Mouse (Mus musculus): ENCODE results near the gene Cacna1g.

The Cacna1g gene

DNA sequence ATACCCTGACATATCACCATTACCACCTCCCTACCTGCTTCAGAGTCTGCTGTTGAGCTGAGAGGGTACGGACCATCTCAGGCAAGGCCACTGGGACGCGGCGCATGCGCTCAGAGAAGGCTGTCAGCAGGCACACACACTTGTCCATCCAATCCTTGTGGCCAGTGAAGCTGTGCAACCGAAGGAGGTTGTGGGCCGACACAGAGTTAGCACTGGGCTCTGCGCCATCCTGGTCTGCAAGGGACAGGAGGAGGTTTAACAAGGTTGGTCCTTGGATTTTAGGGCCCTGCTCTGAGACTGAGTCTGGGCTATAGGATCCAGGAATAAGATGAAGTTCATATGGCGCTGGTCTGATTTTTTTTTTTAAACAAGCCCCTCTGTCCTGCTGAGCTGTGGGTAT lies 6.4 kb upstream of the Cacna1g start:
- no peak for DNase-seq

GRCm38 (mm10) chr11:94477651-94478050 lies 3.7 kb upstream of the Cacna1g start:
- no peak for DNase-seq

DNA sequence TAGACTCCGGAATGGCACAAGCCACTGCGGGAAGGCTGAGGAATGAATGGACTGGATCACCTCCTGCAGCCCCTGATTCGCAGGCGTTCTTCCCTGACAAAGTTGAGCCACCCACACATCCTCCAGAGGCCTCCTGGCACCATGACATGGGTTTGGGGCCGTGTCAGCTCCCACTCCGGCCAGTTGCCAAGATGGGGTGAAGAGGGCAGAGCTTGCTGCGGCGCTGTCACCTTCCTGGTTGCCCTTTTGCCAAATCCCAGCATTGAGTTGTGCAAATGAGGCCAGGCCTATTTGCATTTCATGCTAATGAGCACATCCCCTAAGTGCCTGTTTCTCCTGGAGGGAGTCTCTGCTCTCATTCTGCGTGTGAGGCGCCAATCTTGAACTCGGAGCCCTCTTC lies 1.7 kb upstream of the Cacna1g start:
- no peak for DNase-seq

DNA sequence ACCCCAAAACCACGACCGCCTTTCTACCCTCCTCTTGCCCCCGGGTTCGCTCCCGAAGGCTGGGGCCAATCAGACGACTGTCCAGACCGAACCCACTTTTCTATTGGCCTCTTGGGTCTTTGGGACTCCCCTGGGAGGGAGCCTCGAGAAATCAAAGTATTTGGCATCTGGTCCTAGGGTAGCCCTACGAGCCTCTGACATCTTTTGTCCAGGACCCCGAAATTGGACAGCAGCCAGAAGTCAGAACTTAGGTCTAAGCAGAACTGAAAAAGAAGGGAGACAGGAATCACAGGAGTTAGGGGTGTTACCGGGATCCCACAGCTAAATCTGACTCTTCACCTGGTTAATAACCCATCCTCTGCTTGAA lies 529 bp upstream of the Cacna1g start:
- DNase-seq, result no peak

GRCm38 (mm10) chr11:94472916-94473706 lies 887 bp downstream of the Cacna1g start:
- DNase-seq, result no peak

DNA sequence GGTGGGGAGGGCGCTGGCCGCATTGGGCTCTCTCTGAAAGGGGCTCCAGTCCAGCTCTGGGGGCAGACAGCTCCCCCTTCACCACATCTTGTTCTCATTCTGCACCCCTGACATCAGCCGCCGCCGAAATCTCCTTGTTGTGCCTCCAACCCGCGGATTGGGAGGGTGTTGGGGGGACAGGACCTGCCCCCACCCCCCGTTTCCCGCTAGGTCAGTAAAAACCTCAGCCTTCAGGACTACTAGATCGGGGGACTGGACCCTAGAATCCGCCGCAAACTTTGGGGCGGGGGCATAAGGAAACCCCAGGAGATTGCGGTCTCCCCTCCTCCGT lies 1.4 kb downstream of the Cacna1g start:
- no peak for DNase-seq

DNA sequence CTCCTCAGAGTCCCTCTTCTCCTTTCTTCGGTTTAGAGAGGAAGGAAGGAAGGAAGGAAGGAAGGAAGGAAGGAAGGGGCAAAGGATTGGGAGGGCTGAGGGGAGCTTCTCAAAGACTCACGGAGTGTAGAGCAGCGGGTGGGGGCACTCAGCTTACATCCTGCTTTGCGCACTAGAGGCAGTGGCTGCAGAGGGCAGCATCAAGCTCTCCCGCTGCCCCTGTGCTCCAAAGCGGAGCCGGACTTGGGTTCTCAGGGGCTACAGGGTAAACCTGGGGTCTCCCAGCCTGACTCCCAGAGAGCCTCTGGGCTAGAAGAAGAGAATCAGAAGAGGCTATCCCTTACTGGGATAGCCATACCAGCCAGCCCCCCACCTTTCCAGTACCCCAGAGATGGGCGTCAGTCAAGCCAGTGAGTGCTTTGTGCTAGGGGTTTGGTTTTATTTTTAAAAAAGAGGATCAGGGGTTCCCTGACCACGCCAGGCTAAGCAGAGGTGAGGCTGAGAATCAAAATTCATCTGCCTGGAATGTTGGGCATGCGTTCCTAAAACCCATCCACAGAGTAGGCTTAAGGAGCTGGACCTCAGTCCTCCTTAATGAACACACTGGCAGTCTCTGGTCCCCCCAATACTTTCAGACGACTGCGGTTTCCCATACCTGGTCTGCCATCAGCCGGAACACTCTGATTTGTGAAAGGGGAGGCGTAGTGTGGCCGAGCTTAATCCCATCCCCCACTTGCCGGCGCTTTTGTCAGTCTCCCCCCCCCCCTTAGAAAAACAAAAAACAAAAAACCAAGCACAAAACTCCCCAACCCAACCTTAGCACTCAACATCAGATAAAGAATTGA lies 2.0 kb downstream of the Cacna1g start:
- DNase-seq, result no peak

DNA sequence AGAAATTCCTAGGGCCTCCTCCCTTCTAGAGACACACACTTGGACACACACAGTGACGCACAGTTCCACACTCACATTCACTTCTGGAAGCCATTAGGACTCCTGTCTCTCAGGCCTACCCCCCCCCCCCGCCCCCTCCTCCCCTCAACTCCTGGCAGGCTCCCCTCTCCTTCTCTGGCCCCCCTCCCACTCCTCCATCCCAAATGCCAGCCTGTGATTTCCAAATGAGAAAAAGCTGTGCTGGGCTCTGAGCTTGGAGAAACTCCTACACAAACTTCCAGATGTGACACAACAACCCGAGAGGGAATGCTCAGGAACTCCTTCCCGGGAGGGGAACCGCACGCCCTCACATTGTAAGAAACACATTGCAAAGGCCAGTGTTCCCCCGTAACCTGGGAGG lies 3.6 kb downstream of the Cacna1g start:
- DNase-seq, result no peak

DNA sequence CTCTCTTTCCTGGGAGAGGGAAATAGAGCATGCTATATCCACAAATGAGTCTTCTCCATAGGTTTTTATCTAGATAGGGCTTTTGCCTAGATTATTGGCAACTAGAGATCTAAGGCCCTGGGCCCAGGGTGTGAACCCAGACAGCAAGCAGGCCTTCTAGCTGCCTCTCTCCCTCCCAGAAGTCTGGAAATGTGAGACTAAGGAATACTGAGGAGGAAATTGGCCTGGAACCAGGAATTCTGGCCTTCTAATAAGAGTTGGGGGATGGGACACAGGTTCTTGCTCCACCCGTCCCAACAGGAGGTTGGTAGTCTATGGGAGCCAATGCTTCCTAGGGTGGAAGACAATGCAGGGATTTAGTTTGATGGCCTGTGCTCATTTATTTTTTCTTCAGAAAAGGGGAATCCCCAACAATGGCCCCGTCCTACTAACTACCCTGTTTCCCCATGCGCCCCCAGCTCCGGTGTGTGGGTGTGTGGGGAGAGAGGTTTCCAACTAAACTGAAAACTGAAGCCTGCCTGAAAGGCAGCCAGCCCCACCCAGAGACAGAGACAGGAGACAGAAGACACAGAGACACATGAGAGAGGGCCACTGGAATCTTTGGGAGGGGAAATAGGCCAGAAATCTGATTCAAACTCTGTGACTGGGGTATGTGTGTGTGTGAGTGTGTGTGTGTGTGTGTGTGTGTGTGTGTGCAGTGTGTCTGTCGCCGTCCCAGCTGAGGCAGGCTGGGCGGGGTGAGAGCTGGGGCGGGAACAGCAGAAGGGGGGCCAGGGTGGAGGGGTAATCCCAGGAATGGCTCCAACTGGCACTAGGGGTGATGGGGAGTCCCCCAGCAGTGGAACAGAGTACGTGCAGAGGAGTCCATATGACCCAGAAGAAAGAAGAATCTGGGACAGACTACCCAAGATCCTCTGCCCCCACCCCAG lies 4.6 kb downstream of the Cacna1g start:
- DNase-seq, result no peak

DNA sequence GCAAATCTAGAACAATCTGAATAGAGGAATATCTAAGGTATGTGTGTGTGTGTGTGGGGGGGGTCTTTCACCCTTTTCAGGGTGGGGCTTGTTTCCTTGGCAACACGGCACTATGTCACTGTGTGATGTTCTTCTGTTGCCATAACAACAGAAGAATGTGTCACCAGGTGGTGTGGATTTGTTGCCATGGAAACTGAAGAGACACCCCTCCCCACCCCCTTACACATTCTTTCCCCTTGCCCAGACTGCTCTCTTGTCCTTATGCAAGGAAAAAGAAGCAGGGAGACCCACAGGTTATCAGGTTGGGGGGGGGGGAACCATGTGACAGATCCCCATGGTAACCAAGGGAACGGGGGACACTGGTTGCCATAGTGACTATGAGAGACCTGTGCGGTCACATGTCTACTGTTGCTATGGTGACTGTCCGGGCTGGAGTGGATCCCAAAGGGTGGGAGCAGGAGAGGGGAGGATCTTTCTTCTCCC lies 5.4 kb downstream of the Cacna1g start:
- no peak for DNase-seq

DNA sequence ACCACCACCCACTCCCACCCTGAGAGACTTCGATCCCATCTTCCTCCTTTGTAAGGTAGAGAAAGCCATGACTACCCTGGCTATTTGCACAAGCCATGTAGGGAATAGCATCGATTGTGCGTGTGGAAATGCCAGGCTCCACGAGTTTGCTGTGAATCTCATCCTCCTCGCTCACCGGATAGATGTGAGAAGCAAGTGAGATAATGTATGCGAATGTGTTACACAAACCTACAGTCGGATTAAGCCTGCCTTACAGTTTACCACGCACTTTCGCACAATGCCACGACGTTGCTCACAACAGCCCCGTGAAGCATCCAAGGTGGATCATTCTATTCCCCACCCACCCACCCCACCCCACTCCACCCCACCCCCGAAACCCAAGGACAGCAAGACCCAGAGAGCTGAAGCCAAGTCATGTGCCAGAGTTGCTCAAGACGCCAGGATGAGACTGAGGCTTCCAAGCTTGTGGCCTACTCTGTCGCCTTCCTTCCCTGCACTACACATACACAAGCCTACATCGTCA lies 7.6 kb downstream of the Cacna1g start:
- DNase-seq, result no peak

GRCm38 (mm10) chr11:94464170-94464569 lies 9.8 kb downstream of the Cacna1g start:
- no peak for DNase-seq

- no peak for DNase-seq
Observed at GRCm38 (mm10) chr11:94461856-94462255, 12.1 kb downstream of the Cacna1g start.

GRCm38 (mm10) chr11:94457001-94457400 lies 17.0 kb downstream of the Cacna1g start:
- DNase-seq, result no peak

DNA sequence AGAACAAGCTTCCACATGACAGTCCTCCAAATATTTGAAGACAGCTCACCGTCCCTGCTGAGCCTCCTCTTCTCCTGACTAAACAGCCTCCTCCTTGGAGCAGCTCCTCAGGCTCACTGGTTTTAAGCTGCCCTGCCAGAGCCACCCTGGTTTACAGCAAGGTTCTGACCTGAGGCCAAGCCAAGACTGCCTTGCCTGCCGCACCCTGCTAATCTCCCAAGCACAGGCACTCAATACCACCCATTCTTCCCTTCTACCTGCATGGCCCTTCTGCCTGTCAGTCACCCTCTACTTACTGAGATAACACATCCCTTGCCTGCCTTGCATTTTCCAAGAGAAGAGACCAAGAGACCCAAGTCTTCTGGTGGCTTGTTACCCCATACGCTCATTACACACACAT lies 17.7 kb downstream of the Cacna1g start:
- no peak for DNase-seq

- DNase-seq, result no peak
Observed at GRCm38 (mm10) chr11:94455161-94455820, 18.7 kb downstream of the Cacna1g start.

DNA sequence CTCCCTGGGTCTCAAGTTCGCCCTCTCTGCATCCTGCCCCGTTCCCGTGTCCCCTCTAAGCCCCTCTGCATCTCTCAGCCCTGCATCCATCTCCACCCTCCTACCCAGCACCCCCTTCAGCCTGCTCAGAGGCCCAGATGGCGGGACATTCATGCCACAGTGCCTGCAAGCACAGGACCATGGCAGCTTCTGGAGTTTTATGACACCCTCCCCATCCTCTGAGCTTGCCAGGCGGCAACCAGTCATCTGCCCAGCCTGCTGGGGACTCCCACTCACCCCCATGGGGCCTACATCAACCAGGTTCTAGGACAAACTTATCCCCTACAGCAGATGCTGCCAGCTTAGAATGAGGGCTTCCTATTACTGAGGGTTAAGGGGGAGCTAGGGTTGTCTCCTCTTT lies 19.2 kb downstream of the Cacna1g start:
- DNase-seq, result no peak

DNA sequence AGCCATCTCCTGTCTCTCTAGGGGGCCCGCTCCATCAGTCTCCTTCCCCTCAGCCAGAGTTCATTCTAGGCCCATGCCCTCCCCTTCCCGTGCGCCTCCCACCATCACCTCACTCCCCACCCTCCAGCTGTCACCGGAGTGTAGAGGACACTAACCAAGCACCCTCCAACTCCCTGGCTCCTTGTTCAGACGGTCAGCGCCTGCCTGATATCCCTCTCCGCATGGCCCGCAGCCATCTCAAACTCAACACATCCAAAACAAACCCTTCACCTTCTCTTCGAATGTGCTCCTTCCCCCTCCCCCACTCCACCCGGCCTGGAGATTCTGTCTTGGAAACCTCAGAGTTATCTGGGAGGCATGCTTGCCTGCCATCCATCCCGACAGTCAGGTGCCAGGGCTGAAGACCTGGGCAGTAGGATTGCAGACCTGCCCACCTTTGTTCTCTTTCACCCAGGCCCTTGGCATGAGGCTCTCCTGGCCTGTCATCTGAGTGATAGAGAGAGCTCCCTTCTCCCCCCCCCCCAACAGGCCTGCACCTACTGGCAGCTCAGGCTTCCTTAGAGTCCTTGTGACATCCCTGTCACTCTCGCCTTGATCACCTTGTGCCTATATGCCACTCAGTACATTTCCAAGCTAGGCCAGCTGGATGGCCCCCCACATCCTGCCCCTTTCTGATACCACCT lies 22.8 kb downstream of the Cacna1g start:
- no peak for DNase-seq

- no peak for DNase-seq
Observed at GRCm38 (mm10) chr11:94449886-94450285, 24.1 kb downstream of the Cacna1g start.

DNA sequence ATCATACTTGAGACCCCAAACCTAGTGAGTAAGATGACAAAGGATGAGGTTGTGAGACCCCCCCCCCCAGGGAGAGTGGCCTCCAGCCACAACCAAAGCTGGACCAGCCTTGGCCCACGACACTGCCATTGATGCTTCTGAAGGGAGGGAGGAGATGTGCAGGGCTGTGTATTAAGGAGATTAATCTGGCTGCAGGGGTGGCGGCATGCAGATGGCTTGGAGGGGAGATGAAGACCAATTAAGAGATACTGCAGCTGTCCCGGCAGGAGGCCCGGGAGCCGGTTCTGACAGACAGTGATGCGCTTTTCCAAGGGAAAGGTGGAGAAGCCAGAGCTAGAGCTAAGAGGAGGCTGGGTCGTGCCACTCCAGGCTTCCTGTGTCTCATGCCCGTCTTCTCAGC lies 24.8 kb downstream of the Cacna1g start:
- DNase-seq, result no peak

DNA sequence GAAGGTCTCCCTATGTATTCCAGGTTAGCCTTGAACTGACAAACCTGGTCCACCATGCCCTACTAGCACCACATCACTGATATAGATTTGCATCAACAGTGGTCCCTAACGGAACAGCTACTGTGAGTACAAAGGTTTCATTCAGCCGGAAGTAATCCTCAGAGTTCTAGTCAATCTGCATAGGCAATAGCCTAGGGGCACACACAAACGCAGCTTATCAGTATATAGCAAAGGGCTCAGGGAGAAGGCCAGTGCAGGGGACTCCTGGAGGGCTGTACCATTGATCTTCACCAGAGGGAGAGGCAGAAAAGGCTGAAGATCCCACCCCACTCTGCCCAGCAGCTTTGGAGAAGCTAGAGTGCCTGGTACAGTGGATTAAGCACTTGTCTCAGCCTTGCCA lies 27.0 kb downstream of the Cacna1g start:
- no peak for DNase-seq

GRCm38 (mm10) chr11:94445300-94445699 lies 28.7 kb downstream of the Cacna1g start:
- no peak for DNase-seq
